Mouse (Mus musculus) midbrain, embryonic 13.5 days (tissue): ENCODE measurements around the gene Podn. TPM values are rescaled to one million over a fixed set of nuclear protein-coding genes. Genes with fewer than 3 reads are reported as not detected.

ENCODE experiments used
- ATAC-seq: fragments of 200-750 bp; cut with Nextera tagmentation; 2 replicates; pipeline ENCODE4 v1.8.0; 2017; ENCODE audit warnings: mild to moderate bottlenecking, moderate TSS enrichment, moderate library complexity
- H3K27ac ChIP-seq: fragments of 300-500 bp; sonication (generic); 2 replicates; pipeline ENCODE4 v1.5.1; 2015; ENCODE audit warnings: inconsistent platforms, mild to moderate bottlenecking, moderate library complexity
- H3K27me3 ChIP-seq: fragments of 300-500 bp; sonication (generic); 2 replicates; pipeline ENCODE4 v1.6.1; 2015; ENCODE audit warnings: mild to moderate bottlenecking, inconsistent platforms
- H3K36me3 ChIP-seq: fragments of 300-500 bp; sonication (generic); 2 replicates; pipeline ENCODE4 v1.6.1; 2015; ENCODE audit warnings: mild to moderate bottlenecking, inconsistent platforms
- H3K4me1 ChIP-seq: fragments of 300-500 bp; sonication (generic); replicated peaks from 2 replicates; pipeline ENCODE4 v1.6.1; 2015; ENCODE audit warnings: inconsistent platforms
- H3K4me2 ChIP-seq: fragments of 300-500 bp; sonication (generic); replicated peaks from 2 replicates; pipeline ENCODE4 v1.6.1; 2015; ENCODE audit warnings: moderate library complexity, mild to moderate bottlenecking, inconsistent platforms
- H3K4me3 ChIP-seq: fragments of 300-500 bp; sonication (generic); replicated peaks from 2 replicates; pipeline ENCODE4 v1.5.1; 2015; ENCODE audit warnings: mild to moderate bottlenecking, inconsistent platforms
- H3K9ac ChIP-seq: fragments of 300-500 bp; sonication (generic); replicated peaks from 2 replicates; pipeline ENCODE4 v1.6.1; 2015; ENCODE audit warnings: mild to moderate bottlenecking, inconsistent platforms
- H3K9me3 ChIP-seq: fragments of 300-500 bp; sonication (generic); 2 replicates; pipeline ENCODE4 v1.6.1; 2016; ENCODE audit warnings: mild to moderate bottlenecking, inconsistent platforms
- WGBS: fragments of 180-500 bp; shearing (Covaris S2); methylation state at CpG from one replicate; pipeline ENCODE4 v1.1.7; 2015; 5-methylcytosine and 5-hydroxymethylcytosine counted together
- polyA plus RNA-seq: library from polyadenylated mRNA; unstranded; fragments of >200 nt; fragmentation: Nextera tagmentation; extraction: Ambion mirVana; gene quantifications from 2 replicates; pipeline ENCODE4 v1.2.1, GENCODE M21; 2015

Gene Podn
- polyA plus RNA-seq, 1 experiment from 2014 or later: 0.07 TPM

DNA sequence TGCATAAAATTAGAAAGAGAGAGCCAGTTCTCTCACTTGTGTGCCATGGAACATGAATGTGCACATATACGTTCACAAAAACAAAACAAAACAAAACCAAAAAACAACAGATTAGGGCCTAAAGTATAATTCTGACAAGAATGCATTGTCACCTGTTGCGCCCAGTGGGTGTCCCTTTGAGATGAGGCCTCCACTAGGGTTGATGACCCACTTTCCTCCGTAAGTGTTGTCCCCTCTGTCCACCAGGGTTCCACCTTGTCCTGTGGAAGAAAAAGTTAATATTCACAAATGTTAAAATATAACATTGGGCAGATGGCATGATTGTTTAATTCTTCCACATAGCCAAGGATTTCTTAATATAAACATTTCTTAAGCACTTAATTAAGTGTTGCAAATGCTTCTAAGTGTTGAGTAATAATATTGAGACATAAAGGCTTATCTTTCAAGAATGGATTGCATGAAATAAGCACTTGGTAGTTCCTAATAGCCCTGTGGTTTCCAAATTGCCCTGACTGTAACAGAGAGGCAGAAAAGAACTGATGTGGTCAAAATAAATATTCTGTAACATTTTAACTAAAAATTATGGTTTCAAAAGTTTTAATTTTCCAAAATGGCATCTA lies 21.9 kb downstream of the Podn start:
- Histone ChIP-seq H3K27ac (no peak overlapping the region), H3K4me1 (peaks cover 15% of the 10 kb centered on the region), H3K27me3 (no peaks in the 10 kb centered on the region), H3K9ac (no peak overlapping the region), H3K4me3 (no peak overlapping the region), H3K36me3 (no peaks in the 10 kb centered on the region), H3K9me3 (no peaks in the 10 kb centered on the region), H3K4me2 (no peak overlapping the region)
- 87% methylated on average over 3 of the region's 3 CpGs for WGBS
- no peak for ATAC-seq

DNA sequence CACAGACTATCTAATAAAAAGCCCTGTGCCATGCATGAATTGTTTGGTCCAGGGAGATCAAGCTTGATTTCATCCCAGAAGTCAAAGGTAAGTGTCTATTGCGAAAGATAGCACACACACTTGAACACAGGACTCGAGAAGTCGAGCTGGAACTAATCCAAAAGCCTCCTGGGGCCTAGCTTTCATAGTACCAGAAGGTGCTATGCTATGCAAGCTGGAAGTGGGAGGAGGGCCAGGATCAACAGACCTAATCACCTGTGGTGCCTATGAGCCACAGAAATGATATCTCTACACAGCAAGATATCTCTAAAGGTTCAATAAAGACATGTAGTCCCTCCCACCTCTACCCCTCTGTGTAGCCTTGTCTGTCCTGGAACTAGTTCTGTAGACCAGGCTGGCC lies 24.2 kb downstream of the Podn start:
- Histone ChIP-seq H3K27ac (no peak overlapping the region), H3K9ac (no peak overlapping the region), H3K27me3 (no peaks in the 10 kb centered on the region), H3K4me2 (no peak overlapping the region), H3K4me3 (no peak overlapping the region), H3K9me3 (no peaks in the 10 kb centered on the region), H3K4me1 (peaks cover 18% of the 10 kb centered on the region), H3K36me3 (peaks cover 13% of the 10 kb centered on the region)
- WGBS: 92% methylated on average over 3 of the region's 3 CpGs
- ATAC-seq: no peak

DNA sequence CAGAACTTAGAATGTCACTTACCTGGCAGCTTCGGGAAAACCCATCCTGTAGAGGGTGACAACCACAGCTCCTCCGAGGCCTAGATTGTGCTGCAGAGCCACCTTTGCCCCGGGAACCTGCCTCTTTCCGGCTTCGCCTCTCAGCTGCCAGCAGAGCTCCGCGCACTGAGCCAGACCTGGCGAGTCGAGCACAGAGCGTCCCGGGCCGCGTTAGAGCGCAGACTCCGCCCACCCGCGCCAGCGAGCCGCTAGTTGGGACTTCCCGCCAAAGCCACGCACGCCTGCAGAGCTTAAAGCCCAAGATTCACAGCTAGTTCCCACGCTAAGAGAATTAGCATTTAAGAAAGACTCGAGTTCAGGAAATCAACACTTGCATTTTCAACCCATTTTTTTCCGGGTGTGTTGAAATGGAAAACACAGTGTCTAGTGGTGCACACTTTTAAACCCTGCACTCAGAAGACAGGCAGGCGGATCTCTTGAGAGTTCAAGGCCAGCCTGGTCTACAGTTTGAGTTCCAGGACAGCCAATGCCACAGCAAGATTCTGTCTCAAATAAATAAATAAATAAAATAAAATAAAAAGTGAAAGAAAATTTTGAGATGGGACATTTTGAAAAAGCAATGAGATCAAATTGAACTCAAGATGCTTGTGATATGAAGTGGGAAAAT lies 24.9 kb downstream of the Podn start:
- Histone ChIP-seq H3K4me2 (peak overlapping the region; percentile 96), H3K9ac (peak overlapping the region; percentile 75), H3K9me3 (no peaks in the 10 kb centered on the region), H3K4me1 (peaks cover 18% of the 10 kb centered on the region), H3K4me3 (peak overlapping the region; percentile 61), H3K27ac (no peak overlapping the region), H3K27me3 (no peaks in the 10 kb centered on the region), H3K36me3 (peaks cover 13% of the 10 kb centered on the region)
- 2% methylated on average over 26 of the region's 26 CpGs for WGBS
- peak; percentile 99 for ATAC-seq

DNA sequence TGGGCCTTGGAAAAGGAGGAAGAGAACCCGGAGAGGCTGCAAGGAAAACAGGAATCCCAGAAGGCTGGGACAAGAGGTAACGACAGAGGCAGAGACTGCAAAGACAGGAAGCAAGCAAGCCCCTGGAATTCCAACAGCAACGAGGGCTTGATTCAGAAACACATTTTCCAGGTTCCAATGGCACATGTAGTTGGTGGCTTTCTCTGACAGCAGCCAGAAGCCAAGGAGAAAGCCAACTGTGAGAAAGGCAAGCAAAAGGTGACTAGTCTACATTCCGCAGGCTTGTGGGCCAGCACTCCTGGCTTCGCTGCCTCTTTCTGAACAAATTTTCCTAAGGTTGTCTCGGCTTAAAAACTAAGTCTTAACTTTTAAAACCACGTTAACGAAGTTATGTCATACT lies 25.5 kb downstream of the Podn start:
- Histone ChIP-seq H3K27me3 (no peaks in the 10 kb centered on the region), H3K4me1 (peaks cover 18% of the 10 kb centered on the region), H3K9me3 (no peaks in the 10 kb centered on the region), H3K36me3 (peaks cover 18% of the 10 kb centered on the region), H3K27ac (no peak overlapping the region), H3K4me2 (peak overlapping the region; percentile 96), H3K9ac (peak overlapping the region; percentile 75), H3K4me3 (peak overlapping the region; percentile 61)
- WGBS: 9% methylated on average over 8 of the region's 8 CpGs
- no peak for ATAC-seq

DNA sequence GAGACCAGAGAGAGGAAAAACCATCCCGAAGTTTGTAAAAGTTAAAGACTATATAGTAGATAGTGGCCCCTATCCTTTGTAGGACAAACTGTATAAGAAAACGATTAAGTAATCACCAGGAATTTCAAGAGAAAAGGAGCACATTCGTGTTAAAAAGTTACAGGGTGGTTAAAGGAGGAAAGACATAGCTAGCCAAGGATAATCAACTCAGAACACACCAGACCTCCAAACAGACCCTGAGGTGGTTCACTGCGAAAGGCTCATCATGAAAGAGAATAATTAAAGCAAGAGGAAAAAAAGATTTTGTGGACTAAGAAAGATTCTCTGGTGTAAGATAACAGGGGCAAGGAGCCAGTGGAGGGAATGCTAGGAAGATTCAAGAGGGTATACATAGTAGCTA lies 26.0 kb downstream of the Podn start:
- 73% methylated on average over 4 of the region's 4 CpGs for WGBS
- H3K27me3 ChIP-seq: no peaks in the 10 kb centered on the region
- H3K27ac ChIP-seq: no peak overlapping the region
- H3K36me3 ChIP-seq: peaks cover 23% of the 10 kb centered on the region
- no peaks in the 10 kb centered on the region for H3K9me3 ChIP-seq
- H3K4me2 ChIP-seq: peak overlapping the region; percentile 96
- no peak for ATAC-seq
- H3K9ac ChIP-seq: peak overlapping the region; percentile 75
- H3K4me1 ChIP-seq: peaks cover 18% of the 10 kb centered on the region
- H3K4me3 ChIP-seq: peak overlapping the region; percentile 61

DNA sequence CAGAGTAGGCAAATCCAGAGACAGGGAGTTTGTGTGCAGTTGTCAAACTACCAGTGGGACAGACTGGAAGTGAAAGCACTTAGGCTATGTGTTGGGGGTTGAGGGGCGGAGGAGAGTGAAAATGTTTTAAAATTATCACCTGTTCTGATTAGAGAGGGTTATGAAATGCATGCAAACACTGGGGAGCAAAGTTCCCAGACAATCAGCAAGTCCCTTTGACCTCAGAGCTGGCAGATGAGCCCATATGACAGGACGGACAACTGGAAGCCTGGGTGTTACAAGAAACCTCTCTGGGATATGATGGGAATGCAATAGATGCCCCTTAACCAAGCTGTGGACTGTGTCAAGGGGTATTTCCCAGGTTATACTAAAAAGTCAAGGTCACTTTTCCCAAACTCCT lies 28.2 kb downstream of the Podn start:
- no peak overlapping the region for H3K4me3 ChIP-seq
- peaks cover 18% of the 10 kb centered on the region for H3K4me1 ChIP-seq
- no peaks in the 10 kb centered on the region for H3K9me3 ChIP-seq
- H3K27me3 ChIP-seq: no peaks in the 10 kb centered on the region
- H3K4me2 ChIP-seq: no peak overlapping the region
- ATAC-seq: no peak
- WGBS: 86% methylated on average over 2 of the region's 2 CpGs
- no peak overlapping the region for H3K9ac ChIP-seq
- no peak overlapping the region for H3K27ac ChIP-seq
- peaks cover 34% of the 10 kb centered on the region for H3K36me3 ChIP-seq

DNA sequence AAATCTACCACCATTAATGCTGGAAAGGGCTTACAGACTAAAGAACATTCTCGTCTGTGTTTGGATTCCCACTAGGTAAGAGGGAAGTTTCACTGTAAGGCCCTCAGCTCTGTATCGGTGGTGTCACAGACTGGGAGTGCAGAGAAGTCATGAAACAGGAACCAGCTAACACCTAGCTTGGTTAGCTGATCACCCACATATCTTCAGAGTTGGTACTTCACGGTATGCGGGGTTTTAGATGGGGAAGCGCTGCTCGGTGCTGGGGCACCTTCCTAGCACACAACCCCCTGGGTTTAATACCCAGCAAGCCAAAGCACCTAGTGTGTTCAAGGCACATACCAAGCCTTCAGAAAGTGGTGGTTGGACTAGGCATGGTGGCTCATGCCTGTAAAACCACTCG lies 29.0 kb downstream of the Podn start:
- Histone ChIP-seq H3K4me3 (no peak overlapping the region), H3K27ac (no peak overlapping the region), H3K4me1 (peaks cover 18% of the 10 kb centered on the region), H3K27me3 (no peaks in the 10 kb centered on the region), H3K9ac (no peak overlapping the region), H3K36me3 (peaks cover 38% of the 10 kb centered on the region), H3K9me3 (no peaks in the 10 kb centered on the region), H3K4me2 (no peak overlapping the region)
- WGBS: 95% methylated on average over 7 of the region's 7 CpGs
- no peak for ATAC-seq

DNA sequence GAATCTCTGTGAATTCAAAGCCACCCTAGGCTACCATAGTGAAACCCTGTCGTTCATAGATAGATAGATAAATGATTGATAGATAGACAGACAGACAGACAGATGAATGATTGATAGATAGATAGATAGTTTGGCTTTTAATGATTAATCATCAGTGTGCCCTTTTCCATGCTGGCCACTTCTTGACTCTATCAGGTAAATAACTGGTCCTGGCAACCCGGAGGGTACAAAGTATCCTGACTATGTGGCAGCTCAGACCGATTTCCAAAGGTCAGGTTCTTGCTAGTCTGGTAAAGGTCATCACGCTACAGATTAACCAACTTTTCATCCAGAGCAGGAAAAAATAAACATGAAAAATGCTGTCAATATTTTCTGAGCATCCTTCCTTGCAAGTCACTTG lies 29.7 kb downstream of the Podn start:
- 92% methylated on average over 4 of the region's 4 CpGs for whole genome bisulfite sequencing
- Histone ChIP-seq H3K4me3 (no peak overlapping the region), H3K9me3 (no peaks in the 10 kb centered on the region), H3K9ac (no peak overlapping the region), H3K27me3 (no peaks in the 10 kb centered on the region), H3K4me1 (peaks cover 18% of the 10 kb centered on the region), H3K4me2 (no peak overlapping the region), H3K27ac (no peak overlapping the region), H3K36me3 (peaks cover 41% of the 10 kb centered on the region)
- no peak for ATAC-seq

DNA sequence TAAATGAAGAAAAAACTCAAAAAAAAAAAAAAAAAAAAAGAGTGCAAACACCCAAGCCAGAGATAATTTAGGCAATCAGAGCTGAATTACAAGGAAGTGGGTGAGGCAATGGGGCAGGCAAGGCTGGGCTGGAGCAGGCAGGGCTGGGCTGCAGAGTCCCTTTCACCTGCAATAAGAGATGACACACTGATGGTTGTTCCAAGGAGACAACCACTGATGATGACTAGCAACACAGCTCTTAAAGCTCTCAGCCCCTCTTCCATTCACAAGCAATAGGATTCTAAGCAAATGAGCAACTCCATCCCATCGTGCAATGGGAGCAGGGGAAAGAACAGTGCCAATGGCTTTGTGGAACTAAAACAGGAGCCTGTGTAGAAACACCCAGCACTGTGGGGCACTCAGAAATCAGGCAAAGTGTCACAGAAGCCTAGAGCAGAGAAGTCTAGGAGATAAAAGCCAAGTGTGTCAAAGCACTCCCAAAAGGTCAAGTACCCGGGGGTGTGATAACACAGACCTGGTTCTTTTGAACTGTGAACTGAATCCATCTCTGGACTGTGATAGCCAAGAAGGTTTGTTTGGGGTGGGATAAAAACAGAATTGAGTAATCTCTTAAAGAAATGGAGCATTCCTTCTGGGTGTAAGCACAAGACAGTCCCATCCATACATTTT lies 30.9 kb downstream of the Podn start:
- WGBS: 88% methylated on average over 2 of the region's 2 CpGs
- Histone ChIP-seq H3K36me3 (peaks cover 42% of the 10 kb centered on the region), H3K9me3 (no peaks in the 10 kb centered on the region), H3K4me2 (no peak overlapping the region), H3K27ac (no peak overlapping the region), H3K4me3 (no peak overlapping the region), H3K4me1 (peaks cover 13% of the 10 kb centered on the region), H3K9ac (no peak overlapping the region), H3K27me3 (no peaks in the 10 kb centered on the region)
- ATAC-seq: no peak

DNA sequence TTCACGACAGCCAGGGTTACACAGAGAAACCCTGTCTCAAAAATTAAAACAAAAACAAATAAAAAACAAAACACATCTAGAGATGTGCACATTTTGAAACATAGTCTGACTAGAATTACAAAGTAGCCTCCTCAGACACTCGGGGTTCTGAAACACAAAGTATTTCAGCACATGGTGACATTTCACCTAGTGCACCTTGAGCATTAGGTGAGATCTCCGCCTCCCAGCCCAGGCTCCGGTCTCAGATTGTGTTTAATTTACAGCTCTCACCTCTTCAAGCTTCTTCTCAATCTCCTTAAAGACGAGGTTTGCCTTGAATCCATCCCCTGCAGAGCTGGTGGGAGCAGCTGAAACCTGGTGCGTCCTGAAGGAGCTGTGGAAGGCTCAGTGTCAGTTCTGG lies 32.6 kb downstream of the Podn start:
- WGBS: 93% methylated on average over 6 of the region's 6 CpGs
- peaks cover 51% of the 10 kb centered on the region for H3K36me3 ChIP-seq
- peaks cover 4% of the 10 kb centered on the region; the same call in 1 of the 2 replicates for H3K4me1 ChIP-seq
- H3K9me3 ChIP-seq: no peaks in the 10 kb centered on the region
- no peak overlapping the region for H3K4me2 ChIP-seq
- no peak overlapping the region for H3K9ac ChIP-seq
- no peaks in the 10 kb centered on the region for H3K27me3 ChIP-seq
- no peak overlapping the region for H3K4me3 ChIP-seq
- no peak overlapping the region for H3K27ac ChIP-seq
- no peak for ATAC-seq

DNA sequence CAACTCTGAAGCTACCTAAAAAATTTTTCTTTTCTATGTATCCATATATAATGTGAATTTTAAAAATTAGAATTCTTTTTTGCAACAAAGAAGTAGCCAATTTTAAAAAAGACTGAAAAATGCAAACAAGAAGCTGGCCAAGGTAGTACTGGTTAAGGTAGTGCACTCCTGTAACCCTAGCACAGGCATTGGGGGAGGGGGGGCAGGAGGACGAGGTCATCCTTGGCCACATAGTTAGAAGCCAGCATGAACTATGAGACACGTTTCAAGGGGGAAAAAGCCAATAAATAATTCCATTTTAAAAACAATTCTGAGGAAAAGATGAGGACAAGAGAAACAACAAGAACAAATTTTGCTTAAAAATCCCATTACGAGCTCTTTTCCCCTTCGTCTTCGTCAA lies 33.7 kb downstream of the Podn start:
- H3K9ac ChIP-seq: no peak overlapping the region
- peaks cover 4% of the 10 kb centered on the region; the same call in 1 of the 2 replicates for H3K4me1 ChIP-seq
- peaks cover 49% of the 10 kb centered on the region for H3K36me3 ChIP-seq
- no peak for ATAC-seq
- H3K27me3 ChIP-seq: no peaks in the 10 kb centered on the region
- 91% methylated on average over 5 of the region's 5 CpGs for WGBS
- no peak overlapping the region for H3K4me3 ChIP-seq
- H3K27ac ChIP-seq: no peak overlapping the region
- H3K4me2 ChIP-seq: no peak overlapping the region
- H3K9me3 ChIP-seq: no peaks in the 10 kb centered on the region

DNA sequence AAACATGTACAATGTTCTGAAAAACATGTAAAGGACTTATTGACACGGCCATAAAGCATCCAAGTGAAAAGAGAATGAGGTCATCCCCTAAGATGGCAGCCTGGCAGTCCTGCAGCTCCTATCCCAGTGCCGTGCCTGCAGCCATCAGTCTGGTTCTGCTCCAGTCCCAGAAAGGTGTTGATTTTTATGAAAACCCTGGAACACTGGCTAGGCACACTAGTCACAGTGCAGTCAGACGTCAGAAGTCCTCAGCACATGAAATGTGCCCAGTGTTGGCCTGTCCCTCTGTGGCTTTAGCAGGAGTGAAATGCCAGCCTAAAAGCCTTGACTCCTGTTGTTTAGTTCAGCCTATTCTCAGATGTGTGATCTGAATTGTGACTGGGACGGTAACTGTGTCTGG lies 35.5 kb downstream of the Podn start:
- H3K27ac ChIP-seq: no peak overlapping the region
- no peak overlapping the region for H3K4me3 ChIP-seq
- 75% methylated on average over 4 of the region's 4 CpGs for WGBS
- H3K9ac ChIP-seq: no peak overlapping the region
- no peak for ATAC-seq
- no peaks in the 10 kb centered on the region for H3K9me3 ChIP-seq
- H3K27me3 ChIP-seq: no peaks in the 10 kb centered on the region
- no peak overlapping the region for H3K4me2 ChIP-seq
- H3K36me3 ChIP-seq: peaks cover 49% of the 10 kb centered on the region
- peaks cover 4% of the 10 kb centered on the region; the same call in 1 of the 2 replicates for H3K4me1 ChIP-seq
